Mouse (Mus musculus) adrenal gland, postnatal 25 days (tissue): Measurements from ENCODE around the gene Atrn. TPM values are rescaled to one million over a fixed set of nuclear protein-coding genes. Genes with fewer than 3 reads are reported as not detected.

Source experiments
- DNase-seq: peaks from one replicate; pipeline ENCODE4 v3.0.0; 2021; ENCODE audit warnings: mixed read lengths
- long read RNA-seq: library from polyadenylated mRNA; stranded (forward); transcript quantifications from one replicate; pipeline ENCODE4 v2.0.0, GENCODE M21; 2021
- total RNA-seq: library from RNA; stranded (reverse); gene quantifications from 2 replicates; pipeline ENCODE4 v1.2.3, GENCODE M21; 2021

Gene Atrn
- total RNA-seq, result 35.0 and 41.2 TPM in 2 replicates
- long read RNA-seq, full-length matches to known transcripts, result 1 of 18 reads
- long read RNA-seq, partial matches to known transcripts, result 1 of 18 reads
- long read RNA-seq, other reads (novel, unspliced or antisense), result 16 of 18 reads

GRCm38 (mm10) chr2:130905751-130906583, at the start of gene Atrn, which contains the start of gene 4930402H24Rik:
TSS of gene Atrn (plus strand) at chr2:130906495.
TSS of gene 4930402H24Rik (minus strand) at chr2:130906406.
- DNase-seq, result peak; percentile 96

GRCm38 (mm10) chr2:130862091-130862490, 44.2 kb upstream of the Atrn start:
- no peak for DNase-seq

GRCm38 (mm10) chr2:130870916-130871315, 35.4 kb upstream of the Atrn start:
- DNase-seq, result no peak

GRCm38 (mm10) chr2:130877376-130877775, 28.9 kb upstream of the Atrn start:
- no peak for DNase-seq

GRCm38 (mm10) chr2:130886983-130887382, 19.3 kb upstream of the Atrn start:
- no peak for DNase-seq

GRCm38 (mm10) chr2:130887456-130887855, 18.8 kb upstream of the Atrn start:
- DNase-seq, result no peak

- no peak for DNase-seq
These were observed 9.4 kb upstream of the Atrn start for GRCm38 (mm10) chr2:130896944-130897343.

- no peak for DNase-seq
These were observed 8.4 kb upstream of the Atrn start for GRCm38 (mm10) chr2:130897856-130898255.

- DNase-seq, result no peak
These were observed 7.5 kb upstream of the Atrn start for GRCm38 (mm10) chr2:130898783-130899182.

- no peak for DNase-seq
These were observed 455 bp downstream of the Atrn start for GRCm38 (mm10) chr2:130906584-130907315.

- no peak for DNase-seq
These were observed 5.4 kb downstream of the Atrn start for GRCm38 (mm10) chr2:130911691-130912090.

- DNase-seq, result no peak
These were observed 8.6 kb downstream of the Atrn start for GRCm38 (mm10) chr2:130914873-130915272.

GRCm38 (mm10) chr2:130916521-130917147, 10.3 kb downstream of the Atrn start:
- DNase-seq, result peak; percentile 5

GRCm38 (mm10) chr2:130917686-130918085, 11.4 kb downstream of the Atrn start:
- DNase-seq, result no peak

- DNase-seq, result no peak
These were observed 12.8 kb downstream of the Atrn start for GRCm38 (mm10) chr2:130919062-130919593.

- DNase-seq, result no peak
These were observed 18.7 kb downstream of the Atrn start for GRCm38 (mm10) chr2:130924950-130925349.

- no peak for DNase-seq
These were observed 21.7 kb downstream of the Atrn start for GRCm38 (mm10) chr2:130928031-130928430.

- DNase-seq, result no peak
These were observed 22.2 kb downstream of the Atrn start for GRCm38 (mm10) chr2:130928530-130928929.

- DNase-seq, result no peak
These were observed 23.7 kb downstream of the Atrn start for GRCm38 (mm10) chr2:130929994-130930393.

- peak; percentile 20 for DNase-seq
These were observed 26.6 kb downstream of the Atrn start for GRCm38 (mm10) chr2:130932865-130933264.

- DNase-seq, result no peak
These were observed 43.5 kb downstream of the Atrn start for GRCm38 (mm10) chr2:130949781-130950180.

- peak; percentile 85 for DNase-seq
These were observed 44.3 kb downstream of the Atrn start for GRCm38 (mm10) chr2:130950548-130950947.
